Mouse (Mus musculus) MEL-GATA-1-ER (cell line): Measurements from ENCODE around the gene Kcnip4.

Experiments used
- DNase-seq: peaks from one replicate; pipeline ENCODE4 v3.0.0-alpha.2; 2012; ENCODE audit warnings: low read depth; ENCODE audit errors: extremely low read depth

Kcnip4 gene

GRCm38 (mm10) chr5:49524394-49525241 is at the start of gene Kcnip4:
Kcnip4 (minus strand) TSS chr5:49524907.
- no peak for DNase-seq

GRCm38 (mm10) chr5:49571876-49572275 is 47.2 kb upstream of the Kcnip4 start:
- no peak for DNase-seq

GRCm38 (mm10) chr5:49563751-49564150 is 39.0 kb upstream of the Kcnip4 start:
- no peak for DNase-seq

- DNase-seq = peak; percentile 62
These were observed 32.7 kb upstream of the Kcnip4 start for GRCm38 (mm10) chr5:49557436-49557835.

GRCm38 (mm10) chr5:49547884-49548283 is 23.2 kb upstream of the Kcnip4 start:
- DNase-seq = no peak

GRCm38 (mm10) chr5:49529362-49529761 is 4.7 kb upstream of the Kcnip4 start:
- DNase-seq = no peak

GRCm38 (mm10) chr5:49525242-49525612 is 520 bp upstream of the Kcnip4 start:
- no peak for DNase-seq

GRCm38 (mm10) chr5:49523997-49524393 is 712 bp downstream of the Kcnip4 start:
- DNase-seq = no peak

GRCm38 (mm10) chr5:49522986-49523385 is 1.7 kb downstream of the Kcnip4 start:
- no peak for DNase-seq

- DNase-seq = no peak
These were observed 26.0 kb downstream of the Kcnip4 start for GRCm38 (mm10) chr5:49498743-49499142.

GRCm38 (mm10) chr5:49487270-49487669 is 37.4 kb downstream of the Kcnip4 start:
- no peak for DNase-seq

GRCm38 (mm10) chr5:49470738-49471137 is 54.0 kb downstream of the Kcnip4 start:
- no peak for DNase-seq

- DNase-seq = no peak
These were observed 63.9 kb downstream of the Kcnip4 start for GRCm38 (mm10) chr5:49460643-49461276.

GRCm38 (mm10) chr5:49453100-49453499 is 71.6 kb downstream of the Kcnip4 start:
- no peak for DNase-seq

- no peak for DNase-seq
These were observed 73.4 kb downstream of the Kcnip4 start for GRCm38 (mm10) chr5:49451295-49451694.

GRCm38 (mm10) chr5:49450876-49451275 is 73.8 kb downstream of the Kcnip4 start:
- peak; percentile 26 for DNase-seq

- no peak for DNase-seq
These were observed 87.5 kb downstream of the Kcnip4 start for GRCm38 (mm10) chr5:49437236-49437635.

GRCm38 (mm10) chr5:49427689-49428088 is 97.0 kb downstream of the Kcnip4 start:
- peak; percentile 29 for DNase-seq

GRCm38 (mm10) chr5:49419707-49420106 is 105.0 kb downstream of the Kcnip4 start:
- DNase-seq = no peak

GRCm38 (mm10) chr5:49408351-49408750 is 116.4 kb downstream of the Kcnip4 start:
- DNase-seq = no peak

- DNase-seq = peak; percentile 41
These were observed 154.1 kb downstream of the Kcnip4 start for GRCm38 (mm10) chr5:49370543-49371076.

- DNase-seq = peak; percentile 59
These were observed 155.9 kb downstream of the Kcnip4 start for GRCm38 (mm10) chr5:49368636-49369423.
